Mouse (Mus musculus) monocyte, adult 2 months (primary cell): ENCODE measurements around the gene Atg13.
"Not testable (repeated sequence)": the region's sequence is repeated elsewhere in the genome, so short reads cannot be mapped to it uniquely, and the experiment has no call there.

Experiments
- DNase-seq, 2 experiments: peaks; one replicate each; pipeline ENCODE4 v3.0.0; 2022; ENCODE audit warnings: low spot score in 2 of 2, low read depth in 1 of 2

Atg13 gene

DNA sequence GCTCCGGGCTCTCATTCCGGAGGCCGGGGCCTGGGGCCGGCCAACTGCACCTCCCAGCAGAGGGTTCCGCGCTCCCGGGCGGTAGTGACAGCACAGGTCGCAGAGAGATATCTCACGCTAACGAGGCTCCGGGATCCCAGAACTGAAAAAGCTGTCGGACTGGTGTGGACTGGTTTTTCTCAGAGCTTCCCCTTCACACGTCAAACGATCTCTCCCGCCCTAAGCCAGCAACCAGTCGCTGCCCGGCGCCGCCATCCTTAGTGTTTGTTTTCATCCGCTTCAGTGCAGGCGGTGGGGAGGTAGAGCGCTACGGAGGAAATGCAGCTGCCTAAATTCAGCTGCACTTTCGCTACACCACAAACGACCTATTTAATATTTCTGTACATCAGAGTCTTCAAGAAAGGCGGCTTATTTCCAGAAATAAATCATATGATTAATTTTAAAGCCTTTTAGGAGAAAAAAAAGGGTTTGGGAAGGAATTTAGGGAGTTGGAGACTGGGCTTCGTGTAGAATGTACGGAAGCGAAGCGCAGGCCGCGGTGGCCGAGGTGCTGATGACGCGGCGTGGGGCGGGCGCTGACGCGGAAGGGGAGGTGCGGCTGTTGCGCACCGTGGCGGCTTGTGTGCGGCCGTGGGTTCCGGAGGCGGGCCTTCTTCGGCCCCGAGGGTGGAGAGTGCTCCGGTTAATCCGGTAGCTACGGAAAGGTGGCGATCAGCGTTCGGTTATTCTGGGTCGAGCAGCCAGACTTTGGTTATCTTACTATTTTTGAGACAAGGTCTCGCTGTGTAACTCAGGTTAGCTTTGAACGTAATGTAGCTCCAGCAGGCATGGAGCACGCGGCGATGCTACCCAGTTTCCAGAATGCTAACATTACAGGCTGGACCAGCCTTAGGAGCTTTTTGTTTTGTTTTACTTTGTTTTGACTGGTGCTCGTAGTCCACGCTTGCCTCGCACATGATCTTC is at the start of gene Atg13, which contains the start of gene Harbi1:
Gene Atg13, minus strand, starts transcription at position 305 of the 963 bp plus-strand sequence.
Gene Harbi1, plus strand, starts transcription at position 581 of the 963 bp plus-strand sequence.
- DNase-seq, result peak; percentile 77 to 89

DNA sequence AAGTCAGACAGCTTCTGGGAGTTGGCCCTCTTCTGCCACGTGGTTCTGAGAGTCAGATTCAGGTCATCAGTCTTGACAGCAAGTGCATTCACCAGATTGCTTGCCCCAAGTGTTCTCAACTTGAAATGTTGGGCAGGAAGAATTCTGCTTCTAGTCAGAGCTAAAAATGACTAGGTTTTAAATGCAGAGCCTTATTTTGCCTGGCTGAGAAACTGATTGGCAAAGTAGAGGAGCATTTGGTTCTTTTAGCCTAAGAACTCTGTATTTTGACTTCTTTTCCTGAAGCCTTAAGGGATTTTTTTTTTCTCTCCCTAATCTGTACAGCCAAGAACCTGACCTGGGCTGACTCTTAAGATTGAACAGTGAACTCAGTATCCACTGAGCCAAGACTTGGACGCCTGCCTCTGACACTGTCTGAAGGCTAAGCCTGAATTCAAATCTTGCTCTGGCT is 39.5 kb upstream of the Atg13 start:
- DNase-seq, result no peak

DNA sequence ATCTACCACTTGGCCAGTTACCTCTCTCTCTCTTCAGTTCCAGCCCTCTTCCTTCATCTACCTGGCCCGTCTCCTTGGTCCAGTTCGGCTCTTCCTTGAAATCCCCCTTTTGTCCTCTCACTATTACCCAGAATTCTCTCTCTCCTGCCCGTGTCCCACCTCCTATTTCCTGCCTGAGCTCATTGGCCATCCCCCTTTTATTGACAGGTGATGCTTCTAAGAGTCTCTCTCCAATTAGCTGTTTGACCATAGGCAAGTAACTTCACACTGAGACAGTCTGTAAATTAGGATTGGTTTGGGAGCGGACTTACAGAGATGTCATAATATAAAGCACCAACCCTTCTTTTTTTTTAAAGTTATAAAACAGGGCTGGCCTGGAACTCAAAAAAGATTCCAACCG is 34.3 kb upstream of the Atg13 start:
- DNase-seq, result no peak

DNA sequence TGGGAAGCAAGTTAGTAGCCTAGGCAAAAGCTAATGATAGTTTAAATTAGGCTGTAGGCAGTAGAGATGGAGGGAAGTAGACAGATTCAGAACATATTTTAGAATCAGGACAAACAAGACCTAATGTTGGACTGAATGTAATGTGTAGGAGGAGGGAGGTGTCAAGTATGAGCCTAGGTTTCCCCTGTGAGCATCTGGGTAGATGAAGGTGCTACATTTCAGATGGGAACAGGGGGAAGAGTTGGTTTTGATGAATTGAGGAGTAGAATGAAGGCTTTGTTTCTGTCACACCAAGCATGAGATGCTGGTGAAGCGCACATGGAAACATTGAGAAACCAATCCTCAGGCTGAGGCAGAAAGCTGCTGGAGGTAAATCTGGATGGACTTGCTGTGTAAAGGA is 29.2 kb upstream of the Atg13 start:
- DNase-seq, result no peak

DNA sequence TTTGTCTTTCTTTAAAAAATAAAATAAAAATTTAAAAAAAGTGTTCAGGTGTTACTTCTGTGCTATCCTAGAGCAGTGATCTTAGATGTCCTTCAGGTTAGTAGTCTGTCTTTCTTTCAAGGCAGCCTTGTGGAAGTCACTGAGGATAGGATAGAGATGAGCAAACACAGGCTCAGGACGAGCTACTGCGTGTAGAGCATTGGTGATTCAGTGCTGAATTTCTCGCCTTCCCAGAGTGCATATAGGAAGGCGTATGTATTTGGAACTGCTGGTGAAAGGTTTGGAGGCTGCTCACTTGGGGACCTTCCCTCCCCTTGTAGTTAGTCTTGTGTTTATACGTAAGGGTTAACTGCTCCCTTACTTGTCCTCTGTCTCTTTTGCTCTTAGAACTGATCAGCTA is 24.8 kb upstream of the Atg13 start:
- DNase-seq, result no peak

DNA sequence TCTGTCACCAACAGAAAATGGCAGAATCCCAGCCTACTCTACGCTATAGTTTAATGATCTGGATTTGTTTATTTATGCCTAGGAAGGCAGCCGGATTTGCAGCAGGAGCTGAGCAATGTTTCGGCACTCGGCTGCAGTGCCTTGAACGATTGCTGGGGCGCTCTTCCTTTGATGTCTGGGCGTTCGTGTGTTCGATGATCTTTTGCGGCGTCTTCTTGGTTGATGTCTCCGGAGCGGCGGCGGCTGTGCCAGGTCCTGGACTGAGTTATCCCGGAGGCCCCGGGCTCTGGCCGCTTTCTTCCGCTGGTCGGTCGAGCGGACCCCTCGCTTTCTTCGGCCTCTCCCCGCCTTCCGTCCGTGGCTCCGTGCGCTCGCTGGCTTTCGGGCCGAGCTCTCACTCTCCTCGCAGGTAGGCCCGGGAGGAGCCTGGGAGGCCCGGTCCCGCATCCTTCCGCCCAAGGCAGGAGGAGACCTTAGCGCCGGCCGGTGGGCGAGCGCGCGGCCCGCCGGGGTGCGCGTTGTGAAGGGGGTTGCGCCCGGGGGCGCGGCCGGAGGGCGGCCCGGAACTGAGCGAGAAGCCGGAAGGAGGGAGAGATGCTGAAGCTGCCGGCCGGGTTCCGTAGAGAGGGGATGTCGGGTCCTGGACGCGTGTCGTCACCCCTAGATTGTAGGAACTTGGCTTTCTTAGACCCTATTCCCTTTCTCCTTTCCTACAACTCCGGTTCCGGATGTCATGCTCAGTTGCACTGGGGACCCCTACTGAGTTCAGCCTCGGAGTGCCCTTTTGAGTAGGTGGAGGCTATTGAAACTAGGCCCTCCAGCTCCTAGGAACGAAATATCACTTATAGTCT is 19.8 kb upstream of the Atg13 start, which contains the start of gene Ambra1:
Gene Ambra1, plus strand, starts transcription at position 164 of the 851 bp plus-strand sequence.
- peak; percentile 45 to 66 for DNase-seq

DNA sequence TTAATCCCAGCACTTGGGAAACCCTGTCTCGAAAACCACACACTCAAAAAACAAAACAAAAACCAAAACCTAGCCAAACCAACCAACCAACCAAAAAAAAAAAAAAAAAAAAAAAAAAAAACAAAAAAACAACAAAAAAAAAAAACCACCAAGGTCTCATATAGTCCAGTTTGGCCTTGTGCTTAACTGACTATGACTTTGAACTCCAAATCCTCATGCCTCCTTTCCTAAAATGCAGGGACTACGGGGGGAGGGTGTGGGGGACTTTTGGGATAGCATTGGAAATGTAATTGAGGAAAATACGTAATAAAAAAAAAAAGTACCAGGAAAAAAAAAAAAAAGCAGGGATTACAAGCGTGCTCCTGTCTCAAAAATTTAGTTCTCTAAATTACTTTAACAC is 19.2 kb upstream of the Atg13 start:
- no peak for DNase-seq

DNA sequence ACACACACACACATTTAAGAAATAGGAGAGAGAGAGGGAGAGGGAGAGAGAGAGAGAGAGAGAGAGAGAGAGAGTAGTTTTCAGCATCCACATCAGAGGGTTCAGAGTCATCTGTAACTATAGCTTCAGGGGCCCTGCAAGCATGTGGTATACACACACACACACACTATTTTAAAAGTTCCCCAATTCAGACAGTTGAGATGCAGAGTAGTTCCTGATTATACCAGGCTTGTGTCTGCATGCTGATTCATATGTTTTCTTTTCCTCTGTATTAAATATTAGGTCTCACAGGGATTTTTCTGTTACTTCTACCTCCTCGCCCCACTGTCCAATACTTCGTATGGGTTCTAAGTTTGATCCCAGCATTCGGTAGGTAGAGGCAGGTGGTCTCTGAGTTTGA is 16.6 kb upstream of the Atg13 start:
- DNase-seq, result no peak

DNA sequence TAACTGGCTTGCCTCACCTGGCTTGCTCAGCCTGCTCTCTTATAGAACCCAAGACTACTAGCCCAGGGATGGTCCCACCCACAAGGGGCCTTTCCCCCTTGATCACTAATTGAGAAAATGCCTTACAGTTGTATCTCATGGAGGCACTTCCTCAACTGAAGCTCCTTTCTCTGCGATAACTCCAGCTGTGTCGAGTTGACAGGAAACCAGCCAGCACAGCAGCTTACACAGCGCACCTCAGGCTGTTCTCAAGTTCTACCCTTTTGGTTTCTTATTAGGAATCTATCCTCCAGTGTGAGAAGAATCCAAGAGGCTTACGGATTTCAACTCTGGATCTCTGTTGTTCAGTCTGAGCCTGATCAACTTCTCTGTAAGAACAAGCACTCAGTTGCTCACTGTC is 15.1 kb upstream of the Atg13 start:
- DNase-seq, result not testable (repeated sequence)

DNA sequence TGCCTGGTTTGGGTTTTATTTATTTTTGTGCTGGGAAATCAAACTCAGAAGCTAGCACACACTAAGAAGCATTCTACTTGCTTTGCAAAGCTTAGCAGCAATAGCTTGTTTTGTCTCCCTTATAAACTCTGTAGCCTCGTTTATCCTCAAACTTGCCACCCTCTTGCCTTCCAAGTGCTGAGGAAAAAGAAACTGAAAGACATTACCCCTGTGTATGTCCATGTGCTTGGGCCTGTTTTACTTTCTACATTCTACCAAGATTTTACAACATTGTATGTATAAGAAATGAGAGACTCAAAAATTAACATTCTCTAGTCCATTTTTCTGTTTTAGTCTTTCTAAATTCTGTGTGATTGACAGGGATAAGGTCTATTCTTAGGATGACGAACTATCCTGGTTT is 14.3 kb upstream of the Atg13 start:
- no peak for DNase-seq

DNA sequence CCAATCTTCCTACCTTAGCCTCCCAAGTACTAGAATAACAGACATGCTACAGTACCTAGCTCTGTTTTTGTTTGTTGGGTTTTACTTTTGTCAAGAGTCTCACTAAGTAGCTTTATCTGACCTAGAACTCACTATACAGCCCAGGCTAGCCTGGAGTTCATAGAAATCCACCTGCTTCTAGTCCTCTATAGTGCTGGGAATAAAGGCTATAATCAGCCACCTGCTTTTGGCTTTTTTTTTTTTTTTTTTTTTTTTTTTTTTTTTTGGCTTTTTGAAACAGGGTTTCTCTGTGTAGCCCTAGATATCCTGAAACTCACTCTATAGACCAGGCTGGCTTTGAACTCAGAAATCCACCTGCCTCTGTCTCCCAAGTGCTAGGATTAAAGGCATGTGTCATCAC is 13.6 kb upstream of the Atg13 start:
- DNase-seq, result no peak

DNA sequence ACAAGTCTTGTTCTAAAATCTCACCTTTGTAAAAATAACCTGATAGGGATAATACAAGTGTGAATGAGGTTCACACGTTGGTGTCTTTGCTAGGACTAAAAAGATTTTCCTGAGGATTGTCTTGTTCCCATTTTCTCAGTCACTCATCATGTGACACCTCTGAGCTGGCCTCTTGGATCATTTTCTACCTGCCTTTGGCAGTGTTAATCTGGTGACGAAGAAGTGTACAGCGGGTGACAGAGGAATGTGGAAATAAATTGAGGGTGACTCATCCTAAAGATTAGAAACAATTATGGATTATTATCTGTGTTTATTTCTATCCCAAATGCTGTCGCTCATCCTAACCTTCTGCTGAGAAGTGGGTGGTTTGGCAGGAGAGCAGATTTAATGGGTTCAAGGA is 13.0 kb upstream of the Atg13 start:
- no peak for DNase-seq

DNA sequence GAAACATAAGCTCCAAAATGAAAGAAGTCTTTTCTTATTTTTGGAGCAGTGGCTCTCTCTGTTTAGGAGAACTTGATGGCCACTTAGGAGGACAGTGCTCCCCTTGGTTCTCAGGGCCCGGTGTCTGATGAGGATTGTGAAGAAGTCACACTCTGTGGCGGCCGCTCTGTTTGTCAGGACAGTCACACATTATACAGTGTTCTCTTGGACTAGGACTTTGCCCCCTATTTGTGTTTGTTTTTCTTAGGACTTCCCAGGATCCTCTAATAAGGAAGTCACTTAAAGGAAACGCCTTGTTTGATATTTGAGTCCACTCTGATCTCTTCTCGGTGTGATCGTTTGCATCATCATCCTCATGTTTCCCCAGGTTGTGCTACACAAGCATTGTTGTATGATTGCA is 7.9 kb upstream of the Atg13 start:
- no peak for DNase-seq

DNA sequence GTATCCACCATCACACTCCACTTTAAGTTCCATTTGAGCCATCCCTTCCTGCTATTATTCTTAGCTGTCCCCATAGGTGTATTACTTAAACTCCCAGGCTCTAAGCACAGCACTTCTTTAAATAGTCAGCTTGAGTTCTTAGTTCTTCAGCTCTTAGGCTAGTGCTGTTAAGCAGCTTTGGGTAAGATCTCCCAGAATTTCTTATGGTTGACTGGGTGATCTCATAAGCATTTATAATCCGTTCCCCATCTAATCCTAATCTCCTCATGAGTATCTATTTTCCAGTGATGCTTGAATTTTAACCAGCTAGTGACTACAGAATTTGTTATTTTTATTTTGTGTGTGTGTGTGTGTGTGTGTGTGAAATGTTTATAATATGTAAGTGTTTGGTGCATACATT is 4.5 kb upstream of the Atg13 start:
- no peak for DNase-seq

DNA sequence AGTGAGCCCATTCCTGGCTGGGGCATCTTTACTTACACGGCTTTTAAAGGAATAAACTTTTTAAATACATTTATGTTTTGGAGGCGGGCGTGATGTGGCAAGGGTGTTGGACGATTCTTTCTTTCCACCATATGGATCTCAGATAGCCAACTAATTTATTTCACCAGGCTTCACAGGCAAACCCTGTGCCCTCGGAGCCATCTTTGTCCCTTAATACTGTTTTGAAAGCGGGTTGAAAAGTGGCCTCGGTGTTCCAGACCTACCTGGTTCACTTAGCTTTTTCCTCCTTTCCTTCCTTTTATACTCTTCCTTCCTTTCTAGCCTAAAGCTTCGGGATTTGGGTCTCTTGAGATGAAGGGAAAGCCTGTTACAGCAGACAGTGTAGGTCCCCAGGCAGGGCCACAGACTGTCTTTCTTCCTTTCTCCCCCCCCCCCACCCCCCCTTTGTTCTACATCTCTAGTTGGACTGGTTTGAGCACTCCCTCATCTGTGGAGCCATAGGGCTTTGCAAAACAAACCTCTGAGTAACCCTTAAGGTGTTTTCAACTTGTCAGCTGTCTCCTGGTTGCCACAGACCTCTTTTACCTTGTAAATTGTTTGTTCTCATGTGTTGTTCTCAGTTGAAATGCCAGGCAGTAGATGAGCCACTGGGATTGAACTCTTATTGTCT is 1.0 kb upstream of the Atg13 start:
- no peak for DNase-seq

DNA sequence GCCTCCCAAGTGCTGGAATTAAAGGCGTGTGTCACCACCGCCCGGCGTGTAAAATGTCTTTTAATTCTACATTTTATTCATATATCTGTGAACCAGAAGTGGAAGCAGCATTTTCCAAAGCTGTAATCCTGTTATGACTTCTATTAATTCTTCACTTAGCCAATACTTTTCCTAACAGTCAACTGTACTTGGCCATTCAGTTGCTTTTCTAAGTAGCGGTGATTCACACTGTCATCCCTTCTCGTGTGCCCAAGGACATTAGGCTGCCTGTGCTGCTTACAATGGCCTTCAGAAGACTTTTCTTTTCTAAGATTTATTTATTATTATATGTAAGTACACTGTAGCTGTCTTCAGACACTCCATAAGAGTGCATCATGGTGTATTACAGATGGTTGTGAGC is 2.0 kb downstream of the Atg13 start:
- no peak for DNase-seq

DNA sequence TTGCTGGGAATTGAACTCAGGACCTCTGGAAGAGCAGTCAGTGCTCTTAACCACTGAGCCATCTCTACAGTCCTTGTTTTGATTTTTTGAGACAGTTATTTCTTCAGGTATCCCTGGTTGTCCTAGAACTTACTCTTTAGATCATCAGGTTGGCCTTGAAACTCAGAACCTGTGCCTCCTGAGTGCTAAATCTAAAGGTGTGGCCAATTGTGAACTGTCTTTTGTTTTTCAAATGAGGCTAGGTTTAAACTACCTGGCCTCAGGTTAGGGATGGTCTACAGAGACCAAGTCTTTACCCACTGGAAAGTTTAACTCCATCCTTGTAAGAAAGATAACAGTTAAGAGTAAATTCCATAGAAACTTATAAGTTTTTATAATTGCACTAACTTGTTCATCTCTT is 3.9 kb downstream of the Atg13 start:
- no peak for DNase-seq

DNA sequence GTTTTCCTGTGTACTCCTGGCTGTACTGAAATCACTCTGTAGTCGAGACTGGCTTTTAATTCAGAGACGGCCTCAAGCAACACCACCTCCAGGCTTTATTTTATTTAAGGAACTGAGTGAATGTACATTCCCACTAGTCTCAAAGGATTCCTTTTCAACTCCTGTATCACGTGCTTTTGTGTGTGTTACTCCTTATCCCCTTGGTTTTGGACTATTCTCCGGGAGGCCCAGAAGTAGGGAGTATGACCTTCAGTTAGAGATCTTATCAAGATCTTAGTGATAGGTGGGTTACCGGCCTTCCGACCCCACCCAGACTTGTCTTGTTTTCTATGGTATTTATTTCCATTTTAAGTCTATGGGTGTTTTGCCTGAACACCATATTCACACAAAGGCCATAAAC is 4.6 kb downstream of the Atg13 start:
- DNase-seq, result no peak

DNA sequence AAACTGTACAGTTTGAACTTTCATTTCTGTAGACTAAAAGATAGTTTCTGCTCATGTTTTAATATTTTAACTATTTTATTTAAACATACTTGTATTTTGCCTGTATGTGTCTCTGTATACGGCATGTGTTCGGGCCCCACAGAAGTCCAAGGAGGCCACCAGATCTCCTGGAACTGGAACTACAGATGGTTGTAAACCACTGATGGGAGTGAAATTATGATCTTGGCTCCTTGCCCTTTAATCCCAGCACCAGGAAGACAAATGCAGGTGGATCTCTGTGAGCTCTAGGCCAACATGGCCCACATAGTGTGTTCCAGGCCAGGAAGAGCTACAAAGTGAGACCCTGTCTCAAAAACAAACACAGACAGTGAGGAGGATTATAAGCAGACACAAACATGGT is 9.0 kb downstream of the Atg13 start:
- DNase-seq, result no peak

DNA sequence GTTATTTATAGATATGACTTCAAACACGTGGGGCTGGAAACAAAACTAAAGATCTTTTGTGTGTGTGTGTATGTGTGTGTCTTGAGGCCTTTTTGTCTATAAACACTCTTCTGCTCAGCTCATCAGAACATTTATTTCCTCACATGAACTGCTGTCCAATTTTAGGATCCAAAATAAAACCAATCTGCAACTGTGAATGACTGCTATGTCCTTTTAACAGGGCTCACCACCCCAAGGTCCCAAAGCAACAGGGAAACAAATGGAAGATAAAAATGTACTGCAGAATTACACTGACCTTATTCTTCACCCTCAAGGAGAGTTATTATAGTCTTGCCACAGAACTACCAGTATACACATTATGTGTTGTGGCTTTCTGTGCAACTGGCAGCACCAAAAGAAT is 11.2 kb downstream of the Atg13 start:
- no peak for DNase-seq

DNA sequence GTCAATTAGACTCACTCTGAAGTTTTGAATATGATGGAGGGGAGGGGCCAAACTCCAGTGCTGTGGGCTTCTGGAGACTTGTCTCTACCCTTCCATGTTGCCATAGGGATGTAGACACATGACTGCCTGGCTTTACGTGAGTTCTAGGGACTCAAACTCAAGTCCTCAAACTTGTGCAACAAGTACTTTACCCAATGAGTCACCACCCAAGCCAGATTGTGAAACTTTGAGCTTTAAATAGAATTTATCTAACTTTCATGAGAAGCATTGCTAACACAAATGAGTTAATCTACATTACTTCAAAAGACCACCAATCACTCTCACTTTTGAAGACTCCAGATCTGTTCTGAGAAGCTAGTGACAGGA is 14.2 kb downstream of the Atg13 start:
- DNase-seq, result peak in 1 of 2 experiments; percentile 23
